8 mouse cellular contexts compared by ENCODE assay signal in genomic region chr3:100359036-100359435, GRCm38 (mm10).
A peak's percentile ranks its signal among the peaks of the same experiment; 100 is the strongest.
DNase-seq lines count a peak whose midpoint lies in the region; ATAC-seq lines count a peak whose summit lies in the region.

No protein-coding gene starts in this region.

- 25% methylated on average over 8 of the region's 8 CpGs for WGBS in embryonic facial prominence, embryonic 12.5 days
- WGBS in heart, embryonic 15.5 days, result 14% methylated on average over 8 of the region's 8 CpGs
- 23% methylated on average over 8 of the region's 8 CpGs for WGBS in liver, embryonic 11.5 days
- WGBS in stomach, embryonic 14.5 days, result 18% methylated on average over 8 of the region's 8 CpGs

- no peaks in the 10 kb centered on the region for H3K4me1 ChIP-seq in embryonic facial prominence, embryonic 12.5 days
- no peaks in the 10 kb centered on the region for H3K4me1 ChIP-seq in heart, embryonic 15.5 days (replicated peaks)
- H3K4me1 ChIP-seq in liver, embryonic 11.5 days (replicated peaks; ENCODE audit: control insufficient read depth, insufficient read depth, low read length), result no peaks in the 10 kb centered on the region
- H3K4me1 ChIP-seq in stomach, embryonic 14.5 days (ENCODE audit: control insufficient read depth, insufficient read depth, low read length), result 0 out of 2 replicates have a peak, but pooled peaks cover 4% of the 10 kb centered on the region

- no peaks in the 10 kb centered on the region for H3K9me3 ChIP-seq in embryonic facial prominence, embryonic 12.5 days
- no peaks in the 10 kb centered on the region for H3K9me3 ChIP-seq in heart, embryonic 15.5 days (replicated peaks)
- no peaks in the 10 kb centered on the region for H3K9me3 ChIP-seq in liver, embryonic 11.5 days (ENCODE audit: control insufficient read depth, low read length)
- H3K9me3 ChIP-seq in stomach, embryonic 14.5 days (ENCODE audit: control insufficient read depth, low read depth, low read length), result no peaks in the 10 kb centered on the region

- H3K27me3 ChIP-seq in embryonic facial prominence, embryonic 12.5 days, result no peaks in the 10 kb centered on the region
- H3K27me3 ChIP-seq in heart, embryonic 15.5 days, result no peaks in the 10 kb centered on the region
- H3K27me3 ChIP-seq in liver, embryonic 11.5 days (replicated peaks; ENCODE audit: control insufficient read depth, insufficient read depth, low read length), result 0 out of 2 replicates have a peak, but pooled peaks cover under 1% of the 10 kb centered on the region
- H3K27me3 ChIP-seq in stomach, embryonic 14.5 days (ENCODE audit: control insufficient read depth, insufficient read depth, low read length), result no peaks in the 10 kb centered on the region

- H3K4me3 ChIP-seq in embryonic facial prominence, embryonic 12.5 days, result 0 out of 2 replicates have a peak overlapping the region, but pooled peaks have one; percentile 8
- H3K4me3 ChIP-seq in heart, embryonic 15.5 days, result peak overlapping the region; percentile 42
- no peak overlapping the region for H3K4me3 ChIP-seq in liver, embryonic 11.5 days (ENCODE audit: low read depth, low read length)
- H3K4me3 ChIP-seq in stomach, embryonic 14.5 days (ENCODE audit: low read depth, low read length), result no peak overlapping the region

- DNase-seq in 416B (ENCODE audit: low read depth) (peak; percentile 74), adipocyte (ENCODE audit: low spot score) (peak; percentile 54)
- DNase-seq in kidney, postnatal 14 days, result peak; percentile 70
- DNase-seq in liver, embryonic 11.5 days (ENCODE audit: low spot score), result no peak
- peak; percentile 83 for DNase-seq in naive thymus-derived CD4-positive, alpha-beta T cell, adult 2 months (ENCODE audit: low read depth)

- peak overlapping the region; percentile 37 for H3K4me2 ChIP-seq in embryonic facial prominence, embryonic 12.5 days (replicated peaks)
- peak overlapping the region; percentile 72 for H3K4me2 ChIP-seq in heart, embryonic 15.5 days
- H3K4me2 ChIP-seq in liver, embryonic 11.5 days, result peak overlapping the region; percentile 53
- peak overlapping the region; percentile 40; the same call in 1 of the 2 replicates for H3K4me2 ChIP-seq in stomach, embryonic 14.5 days (replicated peaks; ENCODE audit: low read depth, low read length)

- no peak overlapping the region for H3K9ac ChIP-seq in embryonic facial prominence, embryonic 12.5 days
- peak overlapping the region; percentile 50; the same call in 1 of the 2 replicates for H3K9ac ChIP-seq in heart, embryonic 15.5 days
- H3K9ac ChIP-seq in liver, embryonic 11.5 days (ENCODE audit: low read depth, low read length), result no peak overlapping the region
- no peak overlapping the region for H3K9ac ChIP-seq in stomach, embryonic 14.5 days (replicated peaks; ENCODE audit: low read depth, low read length)

- no peak overlapping the region for H3K27ac ChIP-seq in embryonic facial prominence, embryonic 12.5 days
- no peak overlapping the region for H3K27ac ChIP-seq in heart, embryonic 15.5 days
- no peak overlapping the region for H3K27ac ChIP-seq in liver, embryonic 11.5 days (ENCODE audit: low read depth, low read length)
- H3K27ac ChIP-seq in stomach, embryonic 14.5 days (ENCODE audit: low read length), result no peak overlapping the region

- no peaks in the 10 kb centered on the region for H3K36me3 ChIP-seq in embryonic facial prominence, embryonic 12.5 days
- no peaks in the 10 kb centered on the region for H3K36me3 ChIP-seq in heart, embryonic 15.5 days
- H3K36me3 ChIP-seq in liver, embryonic 11.5 days (ENCODE audit: control insufficient read depth, insufficient read depth, low read length), result no peaks in the 10 kb centered on the region
- no peaks in the 10 kb centered on the region for H3K36me3 ChIP-seq in stomach, embryonic 14.5 days (ENCODE audit: control insufficient read depth, insufficient read depth, low read length)

- no peak for ATAC-seq in embryonic facial prominence, embryonic 12.5 days (ENCODE audit: insufficient number of reproducible peaks, insufficient read depth, low FRiP score, low TSS enrichment)
- no peak for ATAC-seq in heart, embryonic 15.5 days (replicated peaks; ENCODE audit: insufficient number of reproducible peaks, insufficient read depth, low FRiP score, low read depth)
- ATAC-seq in liver, embryonic 11.5 days (replicated peaks; ENCODE audit: low FRiP score), result peak; percentile 76
- peak; percentile 77; the same call in 1 of the 2 replicates for ATAC-seq in stomach, embryonic 14.5 days (ENCODE audit: insufficient number of reproducible peaks, insufficient read depth, low FRiP score, low read depth)

Comparison
In these comparisons a context has a peak if more than half of its experiments do, and no peak if none do; other contexts are left out.
1. ATAC-seq: peak in liver, embryonic 11.5 days (single experiment) and stomach, embryonic 14.5 days (single experiment); none in embryonic facial prominence, embryonic 12.5 days (single experiment) and heart, embryonic 15.5 days (single experiment).
2. H3K4me3 ChIP-seq: peak in embryonic facial prominence, embryonic 12.5 days (single experiment) and heart, embryonic 15.5 days (single experiment); none in liver, embryonic 11.5 days (single experiment) and stomach, embryonic 14.5 days (single experiment).
3. Peak in every context shown above with its lines, with median percentiles within 50 percentile points of each other: H3K4me2 ChIP-seq.